Mouse (Mus musculus): ENCODE results near the gene Prrt3. TPM values are rescaled to one million over a fixed set of nuclear protein-coding genes. Genes with fewer than 3 reads are reported as not detected.

The Prrt3 gene
- polyA plus RNA-seq, 1 experiment from 2014 or later = 0.73 TPM

GRCm38 (mm10) chr6:113469021-113469420, 32.7 kb downstream of the Prrt3 start:
- H3K9ac ChIP-seq (ENCODE audit: low read depth, low read length) = peak overlapping the region; percentile 28; the same call in 1 of the 2 replicates

GRCm38 (mm10) chr6:113468512-113468911, 33.2 kb downstream of the Prrt3 start:
- Histone ChIP-seq H3K4me2 (replicated peaks; ENCODE audit: low read depth, low read length) (no peak overlapping the region), H3K9ac (ENCODE audit: low read depth, low read length) (no peak overlapping the region)
- 75% methylated on average over 3 of the region's 3 CpGs for WGBS

More at GRCm38 (mm10) chr6:113469021-113469420, 32.7 kb downstream of the Prrt3 start:
- no peaks in the 10 kb centered on the region for H3K9me3 ChIP-seq (ENCODE audit: control insufficient read depth, low read length)
- peaks cover 8% of the 10 kb centered on the region; the same call in 1 of the 2 replicates for H3K27me3 ChIP-seq (ENCODE audit: control insufficient read depth, insufficient read depth, low read length)
- peaks cover 20% of the 10 kb centered on the region; the same call in 1 of the 2 replicates for H3K4me1 ChIP-seq (ENCODE audit: control insufficient read depth, insufficient read depth, low read length)
- H3K27ac ChIP-seq (ENCODE audit: low read depth, low read length) = no peak overlapping the region
- WGBS = 7% methylated on average over 9 of the region's 9 CpGs
- peak overlapping the region; percentile 67 for H3K4me2 ChIP-seq (replicated peaks; ENCODE audit: low read depth, low read length)
- H3K4me3 ChIP-seq (ENCODE audit: low read length) = peak overlapping the region; percentile 36
- ATAC-seq (ENCODE audit: low FRiP score, low TSS enrichment) = peak; percentile 68
- H3K36me3 ChIP-seq (ENCODE audit: control insufficient read depth, insufficient read depth, low read length) = no peaks in the 10 kb centered on the region

DNA sequence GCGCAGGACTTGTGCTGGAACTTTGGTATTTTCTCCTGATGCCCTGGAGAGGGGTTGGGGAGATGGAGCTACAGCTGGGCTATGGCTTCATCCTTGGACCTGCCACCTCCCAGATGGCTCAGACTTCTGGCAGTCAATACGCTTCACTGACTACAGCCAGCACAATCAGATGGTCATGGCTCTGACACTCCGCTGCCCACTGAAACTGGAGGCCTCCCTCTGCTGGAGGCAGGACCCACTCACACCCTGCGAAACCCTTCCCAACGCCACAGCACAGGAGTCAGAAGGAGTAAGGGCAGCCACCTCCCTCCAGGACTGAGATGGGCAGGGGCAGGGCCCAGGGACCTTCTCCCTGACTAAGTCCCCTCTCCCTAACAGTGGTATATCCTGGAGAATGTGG, 36.1 kb downstream of the Prrt3 start:
- no peak overlapping the region for H3K4me3 ChIP-seq (ENCODE audit: low read length)
- H3K36me3 ChIP-seq (ENCODE audit: control insufficient read depth, insufficient read depth, low read length) = no peaks in the 10 kb centered on the region
- ATAC-seq (ENCODE audit: low FRiP score, low TSS enrichment) = peak; percentile 55
- no peak overlapping the region for H3K27ac ChIP-seq (ENCODE audit: low read depth, low read length)
- H3K9ac ChIP-seq (ENCODE audit: low read depth, low read length) = no peak overlapping the region
- 31% methylated on average over 5 of the region's 5 CpGs for WGBS
- peaks cover 8% of the 10 kb centered on the region; the same call in 1 of the 2 replicates for H3K27me3 ChIP-seq (ENCODE audit: control insufficient read depth, insufficient read depth, low read length)
- no peak overlapping the region for H3K4me2 ChIP-seq (replicated peaks; ENCODE audit: low read depth, low read length)
- peaks cover 9% of the 10 kb centered on the region; the same call in 1 of the 2 replicates for H3K4me1 ChIP-seq (ENCODE audit: control insufficient read depth, insufficient read depth, low read length)
- no peaks in the 10 kb centered on the region for H3K9me3 ChIP-seq (ENCODE audit: control insufficient read depth, low read length)

More at GRCm38 (mm10) chr6:113468512-113468911, 33.2 kb downstream of the Prrt3 start:
- Histone ChIP-seq H3K27ac (ENCODE audit: low read depth, low read length) (no peak overlapping the region), H3K4me1 (ENCODE audit: control insufficient read depth, insufficient read depth, low read length) (peaks cover 20% of the 10 kb centered on the region; the same call in 1 of the 2 replicates), H3K36me3 (ENCODE audit: control insufficient read depth, insufficient read depth, low read length) (no peaks in the 10 kb centered on the region), H3K9me3 (ENCODE audit: control insufficient read depth, low read length) (no peaks in the 10 kb centered on the region), H3K27me3 (ENCODE audit: control insufficient read depth, insufficient read depth, low read length) (peaks cover 8% of the 10 kb centered on the region; the same call in 1 of the 2 replicates), H3K4me3 (ENCODE audit: low read length) (no peak overlapping the region)
- no peak for ATAC-seq (ENCODE audit: low FRiP score, low TSS enrichment)

GRCm38 (mm10) chr6:113464040-113464439, 37.7 kb downstream of the Prrt3 start:
- ATAC-seq (ENCODE audit: low FRiP score, low TSS enrichment) = no peak
- H3K9me3 ChIP-seq (ENCODE audit: control insufficient read depth, low read length) = no peaks in the 10 kb centered on the region
- H3K4me1 ChIP-seq (ENCODE audit: control insufficient read depth, insufficient read depth, low read length) = 0 out of 2 replicates have a peak, but pooled peaks cover 3% of the 10 kb centered on the region
- 77% methylated on average over 7 of the region's 7 CpGs for WGBS
- no peak overlapping the region for H3K4me3 ChIP-seq (ENCODE audit: low read length)
- H3K4me2 ChIP-seq (replicated peaks; ENCODE audit: low read depth, low read length) = no peak overlapping the region
- H3K27me3 ChIP-seq (ENCODE audit: control insufficient read depth, insufficient read depth, low read length) = no peaks in the 10 kb centered on the region
- H3K27ac ChIP-seq (ENCODE audit: low read depth, low read length) = no peak overlapping the region
- no peaks in the 10 kb centered on the region for H3K36me3 ChIP-seq (ENCODE audit: control insufficient read depth, insufficient read depth, low read length)
- H3K9ac ChIP-seq (ENCODE audit: low read depth, low read length) = no peak overlapping the region

DNA sequence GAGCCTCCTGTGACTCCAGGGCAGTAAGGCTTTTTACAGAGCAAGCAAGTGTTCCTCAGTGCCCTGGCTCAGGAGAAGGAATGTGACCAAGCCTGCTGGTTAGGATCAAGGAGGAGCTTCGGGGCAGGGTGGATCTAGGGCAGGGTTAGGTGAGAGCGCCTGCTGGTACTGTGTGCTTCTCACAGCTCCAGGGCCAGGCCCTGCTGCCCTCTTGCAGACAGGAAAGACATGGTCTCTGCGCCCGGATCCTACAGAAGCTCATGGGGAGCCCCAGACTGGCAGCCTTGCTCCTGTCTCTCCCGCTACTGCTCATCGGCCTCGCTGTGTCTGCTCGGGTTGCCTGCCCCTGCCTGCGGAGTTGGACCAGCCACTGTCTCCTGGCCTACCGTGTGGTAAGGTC, 43.1 kb downstream of the Prrt3 start:
- 54% methylated on average over 10 of the region's 10 CpGs for WGBS
- Histone ChIP-seq H3K27ac (ENCODE audit: low read depth, low read length) (no peak overlapping the region), H3K9ac (ENCODE audit: low read depth, low read length) (no peak overlapping the region), H3K4me1 (ENCODE audit: control insufficient read depth, insufficient read depth, low read length) (no peaks in the 10 kb centered on the region), H3K4me2 (replicated peaks; ENCODE audit: low read depth, low read length) (peak overlapping the region; percentile 0; the same call in 1 of the 2 replicates), H3K27me3 (ENCODE audit: control insufficient read depth, insufficient read depth, low read length) (no peaks in the 10 kb centered on the region), H3K36me3 (ENCODE audit: control insufficient read depth, insufficient read depth, low read length) (no peaks in the 10 kb centered on the region), H3K9me3 (ENCODE audit: control insufficient read depth, low read length) (no peaks in the 10 kb centered on the region), H3K4me3 (ENCODE audit: low read length) (no peak overlapping the region)
- ATAC-seq (ENCODE audit: low FRiP score, low TSS enrichment) = peak; percentile 77

DNA sequence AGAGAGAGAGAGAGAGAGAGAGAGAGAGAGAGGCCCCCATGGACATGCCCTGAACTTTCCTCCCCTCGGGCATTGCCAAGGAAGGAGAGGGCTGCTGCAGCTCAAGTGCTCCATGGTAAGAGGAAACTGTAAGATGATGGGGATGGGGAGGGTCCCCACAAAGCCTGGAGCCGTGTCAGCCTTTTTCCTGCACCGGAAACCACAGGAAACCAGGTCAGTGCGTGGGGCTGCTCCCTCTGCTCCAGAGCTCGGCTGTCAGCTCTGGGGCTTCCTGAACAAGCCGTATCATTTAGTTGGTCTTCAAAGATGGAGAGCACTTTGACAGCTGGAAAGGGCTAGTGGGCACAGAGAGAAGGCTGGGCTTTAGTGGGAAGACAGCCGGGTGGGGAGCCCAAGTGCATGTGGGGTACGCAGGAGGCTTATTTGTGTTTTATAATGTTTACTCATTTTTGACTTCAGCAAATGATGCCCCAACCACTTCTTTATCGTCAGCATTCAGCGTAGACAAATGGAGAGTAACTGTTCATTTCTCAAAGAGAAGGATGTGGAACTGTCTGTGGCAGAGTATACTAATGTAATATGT, 43.7 kb downstream of the Prrt3 start, which contains the start of gene Il17re:
TSS of gene Il17re (plus strand) at position 533 of the 583 bp plus-strand sequence.
- no peaks in the 10 kb centered on the region for H3K27me3 ChIP-seq (ENCODE audit: control insufficient read depth, insufficient read depth, low read length)
- H3K9me3 ChIP-seq (ENCODE audit: control insufficient read depth, low read length) = no peaks in the 10 kb centered on the region
- no peaks in the 10 kb centered on the region for H3K36me3 ChIP-seq (ENCODE audit: control insufficient read depth, insufficient read depth, low read length)
- 52% methylated on average over 10 of the region's 10 CpGs for WGBS
- H3K4me2 ChIP-seq (replicated peaks; ENCODE audit: low read depth, low read length) = peak within 1 kb of the TSS; percentile 0; the same call in 1 of the 2 replicates
- H3K27ac ChIP-seq (ENCODE audit: low read depth, low read length) = no peak within 1 kb of the TSS
- no peaks in the 10 kb centered on the region for H3K4me1 ChIP-seq (ENCODE audit: control insufficient read depth, insufficient read depth, low read length)
- H3K4me3 ChIP-seq (ENCODE audit: low read length) = no peak within 1 kb of the TSS
- H3K9ac ChIP-seq (ENCODE audit: low read depth, low read length) = no peak within 1 kb of the TSS
- no peak for ATAC-seq (ENCODE audit: low FRiP score, low TSS enrichment)

GRCm38 (mm10) chr6:113455007-113455406, 46.7 kb downstream of the Prrt3 start:
- Histone ChIP-seq H3K9me3 (ENCODE audit: control insufficient read depth, low read length) (no peaks in the 10 kb centered on the region), H3K36me3 (ENCODE audit: control insufficient read depth, insufficient read depth, low read length) (no peaks in the 10 kb centered on the region), H3K9ac (ENCODE audit: low read depth, low read length) (no peak overlapping the region), H3K4me2 (replicated peaks; ENCODE audit: low read depth, low read length) (no peak overlapping the region), H3K27ac (ENCODE audit: low read depth, low read length) (no peak overlapping the region), H3K27me3 (ENCODE audit: control insufficient read depth, insufficient read depth, low read length) (no peaks in the 10 kb centered on the region), H3K4me1 (ENCODE audit: control insufficient read depth, insufficient read depth, low read length) (no peaks in the 10 kb centered on the region), H3K4me3 (ENCODE audit: low read length) (no peak overlapping the region)
- no peak for ATAC-seq (ENCODE audit: low FRiP score, low TSS enrichment)
- 48% methylated on average over 5 of the region's 5 CpGs for WGBS

- no peaks in the 10 kb centered on the region for H3K9me3 ChIP-seq (ENCODE audit: control insufficient read depth, low read length)
- H3K9ac ChIP-seq (ENCODE audit: low read depth, low read length) = no peak overlapping the region
- H3K4me3 ChIP-seq (ENCODE audit: low read length) = no peak overlapping the region
- peaks cover 22% of the 10 kb centered on the region for H3K36me3 ChIP-seq (ENCODE audit: control insufficient read depth, insufficient read depth, low read length)
- H3K4me1 ChIP-seq (ENCODE audit: control insufficient read depth, insufficient read depth, low read length) = no peaks in the 10 kb centered on the region
- WGBS = 80% methylated on average over 2 of the region's 2 CpGs
- H3K27ac ChIP-seq (ENCODE audit: low read depth, low read length) = no peak overlapping the region
- no peak overlapping the region for H3K4me2 ChIP-seq (replicated peaks; ENCODE audit: low read depth, low read length)
- ATAC-seq (ENCODE audit: low FRiP score, low TSS enrichment) = no peak
- H3K27me3 ChIP-seq (ENCODE audit: control insufficient read depth, insufficient read depth, low read length) = no peaks in the 10 kb centered on the region
Observed at GRCm38 (mm10) chr6:113451839-113452238, 49.9 kb downstream of the Prrt3 start.

DNA sequence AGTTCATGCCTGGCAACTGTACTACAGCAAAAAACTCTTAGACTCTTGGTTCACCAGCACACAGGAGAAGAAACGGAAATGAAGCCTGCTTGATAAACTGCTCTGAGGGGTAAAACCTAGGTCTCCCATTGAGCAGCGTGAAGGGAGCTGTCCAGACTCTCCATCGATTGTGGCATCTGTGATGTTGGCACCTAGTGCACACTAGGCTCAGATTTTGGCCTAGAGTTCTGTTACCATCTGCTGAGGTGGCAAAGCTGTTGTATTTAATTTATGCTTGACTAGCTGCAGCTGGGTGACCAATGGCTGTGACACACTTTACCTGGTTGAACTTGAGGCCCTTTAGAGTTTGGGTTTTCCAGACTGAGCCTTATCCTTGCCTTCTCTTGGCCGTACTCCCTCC, 54.1 kb downstream of the Prrt3 start:
- H3K27ac ChIP-seq (ENCODE audit: low read depth, low read length) = no peak overlapping the region
- H3K4me3 ChIP-seq (ENCODE audit: low read length) = no peak overlapping the region
- H3K4me2 ChIP-seq (replicated peaks; ENCODE audit: low read depth, low read length) = no peak overlapping the region
- no peaks in the 10 kb centered on the region for H3K9me3 ChIP-seq (ENCODE audit: control insufficient read depth, low read length)
- H3K9ac ChIP-seq (ENCODE audit: low read depth, low read length) = no peak overlapping the region
- H3K4me1 ChIP-seq (ENCODE audit: control insufficient read depth, insufficient read depth, low read length) = peaks cover 6% of the 10 kb centered on the region; the same call in 1 of the 2 replicates
- WGBS = 96% methylated on average over 4 of the region's 4 CpGs
- H3K27me3 ChIP-seq (ENCODE audit: control insufficient read depth, insufficient read depth, low read length) = no peaks in the 10 kb centered on the region
- peaks cover 34% of the 10 kb centered on the region for H3K36me3 ChIP-seq (ENCODE audit: control insufficient read depth, insufficient read depth, low read length)
- ATAC-seq (ENCODE audit: low FRiP score, low TSS enrichment) = no peak
